Mouse (Mus musculus): Measurements from ENCODE around the gene Ttll7.

Gene Ttll7

DNA sequence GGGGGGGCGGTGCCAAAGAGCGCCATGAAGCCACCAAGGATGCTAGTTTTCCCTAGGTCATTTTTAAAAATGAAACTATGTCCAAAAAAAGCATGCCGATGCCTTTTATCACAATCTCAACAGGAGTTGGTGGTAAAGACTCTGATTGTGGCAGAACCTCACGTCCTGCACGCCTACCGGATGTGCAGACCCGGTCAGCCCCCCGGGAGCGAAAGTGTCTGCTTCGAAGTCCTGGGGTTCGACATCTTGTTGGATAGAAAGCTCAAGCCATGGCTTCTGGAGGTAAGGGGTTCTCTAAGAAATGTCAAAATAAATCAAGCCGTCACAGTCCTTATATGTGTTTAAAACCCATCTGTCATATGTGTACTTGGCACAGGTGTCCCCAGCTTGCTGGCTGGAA is 60.9 kb downstream of the Ttll7 start:
- DNase-seq (ENCODE audit: low read depth, low spot score), result no peak

DNA sequence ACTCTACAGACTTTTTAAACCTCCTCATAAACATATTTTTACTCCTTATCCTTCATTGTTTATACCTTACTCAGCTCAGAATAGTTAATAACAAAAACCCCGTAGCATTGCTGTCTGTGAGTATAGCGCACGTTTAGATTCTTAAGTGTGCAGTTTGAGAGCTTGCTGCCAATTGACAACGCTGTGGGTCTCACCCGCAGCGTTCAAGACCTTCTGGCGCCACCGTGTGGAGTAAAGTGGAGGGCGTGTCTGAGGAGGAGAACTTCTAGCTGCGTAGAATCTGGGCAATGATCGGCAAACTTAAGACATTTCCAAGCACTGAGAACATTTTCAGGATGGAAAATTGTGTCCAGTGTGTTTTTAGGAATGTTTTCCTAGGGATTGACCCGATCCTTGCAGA is 62.6 kb downstream of the Ttll7 start:
- DNase-seq (ENCODE audit: low read depth, low spot score), result peak; percentile 64

DNA sequence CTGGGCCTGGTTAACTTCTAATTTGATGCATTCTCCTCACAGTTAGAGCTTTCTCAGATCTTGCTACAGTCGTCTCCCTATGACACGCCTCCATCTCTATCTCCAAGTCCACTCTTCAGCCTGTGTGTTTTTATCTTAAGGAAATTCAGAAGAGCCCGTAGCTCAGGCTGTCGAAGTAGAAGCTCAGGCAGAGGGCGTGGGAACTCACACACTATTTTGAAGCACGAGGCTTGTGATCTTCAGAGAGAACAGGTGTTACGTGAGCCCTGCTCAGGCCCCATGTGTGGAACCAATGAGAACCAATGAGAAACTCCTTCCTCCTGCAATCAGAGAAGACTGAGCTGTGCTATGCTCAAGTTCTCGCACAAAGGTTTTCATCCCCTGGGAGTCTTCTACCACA is 65.7 kb downstream of the Ttll7 start:
- no peak for DNase-seq (ENCODE audit: low read depth, low spot score)

DNA sequence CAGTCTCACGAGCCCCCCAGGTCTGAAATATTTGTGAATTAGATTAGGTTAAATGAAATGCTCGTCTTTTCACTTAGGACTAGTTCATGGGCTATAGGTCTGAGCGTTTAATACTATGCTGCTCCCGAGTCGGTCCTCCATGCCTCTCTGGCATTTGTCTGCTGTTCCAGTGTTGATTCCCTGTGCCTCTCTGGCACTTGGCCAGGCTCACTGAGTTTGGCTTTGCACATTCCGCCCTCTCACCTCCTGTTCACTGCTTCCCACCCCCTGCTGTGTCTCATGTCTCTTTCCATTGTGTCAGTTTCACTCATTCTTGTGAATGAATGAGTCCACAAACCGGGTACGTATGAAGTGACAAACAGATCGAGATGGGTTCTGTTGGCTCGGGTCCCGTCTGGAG is 66.2 kb downstream of the Ttll7 start:
- DNase-seq (ENCODE audit: low read depth, low spot score), result no peak

DNA sequence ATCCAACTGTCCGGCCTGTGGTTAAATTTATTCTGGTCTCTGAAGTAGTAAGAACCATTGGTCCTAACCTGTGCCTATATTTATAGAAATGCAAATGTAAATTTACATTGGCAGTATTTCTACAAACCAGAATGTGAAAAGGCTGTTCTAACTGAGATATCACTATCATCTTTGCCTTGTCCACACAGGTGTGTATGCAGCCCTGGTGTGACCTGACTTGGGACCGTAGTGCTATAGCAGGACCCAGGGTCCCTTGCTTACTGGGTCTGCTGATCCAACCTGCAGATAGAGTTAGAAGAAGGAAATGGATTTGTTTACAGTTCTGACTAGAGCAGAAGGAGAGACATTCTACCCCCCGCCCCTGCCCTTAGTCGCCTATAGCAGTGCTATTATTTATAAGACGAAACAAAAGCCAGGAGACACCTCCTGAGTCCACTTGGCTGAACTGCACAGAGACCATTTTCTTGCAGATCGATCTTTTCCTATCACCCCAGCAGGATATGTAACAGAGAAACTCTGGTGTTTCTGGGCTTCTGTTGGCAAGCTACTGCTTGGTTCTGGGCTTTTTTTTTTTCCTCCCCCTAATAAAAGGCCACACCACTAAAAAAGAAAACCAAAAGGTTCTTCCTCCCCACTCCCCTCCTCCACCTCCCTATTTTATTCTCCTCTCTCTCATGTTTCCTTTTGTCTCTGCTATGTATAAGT is 75.3 kb downstream of the Ttll7 start:
- DNase-seq (ENCODE audit: low read depth, low spot score), result no peak

DNA sequence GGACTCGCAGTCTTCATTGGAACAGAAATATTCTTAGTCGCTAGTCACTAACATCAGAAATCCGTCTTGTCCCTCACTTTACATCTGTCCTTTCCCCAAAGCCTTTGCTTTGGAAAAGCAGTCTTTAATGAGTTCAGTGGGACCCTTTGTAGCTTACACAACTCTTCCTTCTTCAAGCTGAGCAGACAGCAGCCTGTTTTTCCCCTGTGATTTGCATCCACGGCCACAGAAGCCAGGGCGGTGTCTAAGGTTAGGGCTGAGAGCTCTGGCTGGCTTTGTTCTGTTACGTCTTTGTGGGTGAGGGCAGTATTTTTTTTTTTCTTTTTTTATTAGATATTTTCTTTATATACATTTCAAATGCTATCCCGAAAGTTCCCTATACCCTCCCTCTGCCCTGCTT is 76.0 kb downstream of the Ttll7 start:
- DNase-seq (ENCODE audit: low read depth, low spot score), result no peak

DNA sequence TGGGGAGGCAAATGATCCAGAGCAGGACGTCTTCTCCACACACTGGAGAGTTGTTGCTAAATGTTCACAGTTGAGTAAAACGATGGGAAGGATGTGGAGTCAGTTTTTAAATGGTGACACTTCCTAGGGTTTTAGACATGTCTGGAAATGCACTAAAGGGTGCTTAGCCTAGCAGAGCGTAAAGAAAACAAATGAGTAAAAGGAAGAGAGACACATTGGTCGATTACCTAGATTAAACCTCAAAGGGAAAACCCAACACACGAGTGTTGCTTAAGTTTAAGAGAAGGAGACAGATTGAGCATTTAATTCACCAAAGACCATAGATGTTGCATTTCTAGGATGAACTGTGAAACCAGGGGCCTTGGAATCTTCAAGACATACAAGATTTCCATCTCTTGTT is 76.8 kb downstream of the Ttll7 start:
- no peak for DNase-seq (ENCODE audit: low read depth, low spot score)

DNA sequence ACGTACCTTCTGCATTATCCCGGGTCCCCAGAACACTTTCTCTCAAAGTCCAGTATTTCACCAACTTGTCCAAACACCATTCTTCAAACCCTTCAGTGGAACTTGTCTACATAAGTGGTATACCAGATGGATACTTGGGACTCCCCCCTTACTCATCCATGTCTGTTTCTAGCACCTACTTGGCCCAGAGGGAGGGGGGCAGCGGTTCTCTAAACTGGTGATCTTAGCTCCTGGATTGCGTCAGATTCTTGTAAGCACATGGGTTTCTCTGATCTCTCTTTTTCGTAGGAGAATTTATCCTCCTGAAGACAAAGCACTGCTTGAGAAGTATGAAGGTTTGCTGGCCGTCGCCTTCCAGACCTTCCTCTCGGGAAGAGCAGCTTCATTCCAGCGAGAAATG is 79.0 kb downstream of the Ttll7 start:
- DNase-seq (ENCODE audit: low read depth, low spot score), result no peak

DNA sequence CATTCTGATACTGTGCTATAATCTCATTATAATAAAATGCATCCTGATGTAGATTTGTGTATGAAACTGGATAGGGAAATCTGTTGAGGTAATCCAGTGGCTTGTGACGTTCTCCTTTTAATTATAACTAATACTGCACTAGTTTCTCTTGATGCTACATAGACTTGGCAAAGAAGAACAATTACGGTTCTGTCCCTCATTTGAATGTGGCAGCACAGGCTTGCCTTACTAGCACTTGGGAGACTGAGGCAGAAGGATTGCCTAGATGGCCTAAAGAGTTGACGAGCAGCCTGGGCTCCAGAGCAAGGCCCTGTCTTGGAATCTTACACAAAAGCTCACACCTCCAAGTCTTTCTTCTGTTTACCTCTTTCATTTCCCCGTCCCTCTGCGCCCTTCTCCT is 80.3 kb downstream of the Ttll7 start:
- DNase-seq (ENCODE audit: low read depth, low spot score), result no peak

DNA sequence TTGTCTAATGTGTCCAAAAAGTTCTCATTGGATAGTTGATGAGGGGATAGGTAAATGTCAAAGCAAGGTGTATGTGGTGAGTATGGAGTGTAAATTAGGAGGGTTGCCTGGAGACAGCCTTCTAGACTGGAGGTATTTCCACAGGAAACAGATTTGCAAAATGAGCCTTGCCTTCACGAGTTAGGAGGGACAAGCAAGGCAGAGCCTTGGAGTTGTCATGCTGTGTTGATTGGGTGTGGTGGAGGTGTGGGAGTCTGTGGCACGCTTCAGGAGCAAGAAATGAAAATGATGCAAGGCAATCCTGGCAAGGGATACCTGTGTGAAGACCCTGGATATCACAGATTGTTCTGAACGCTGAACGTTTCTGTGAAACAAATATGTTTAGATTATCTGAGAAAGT is 84.7 kb downstream of the Ttll7 start:
- no peak for DNase-seq (ENCODE audit: low read depth, low spot score)

DNA sequence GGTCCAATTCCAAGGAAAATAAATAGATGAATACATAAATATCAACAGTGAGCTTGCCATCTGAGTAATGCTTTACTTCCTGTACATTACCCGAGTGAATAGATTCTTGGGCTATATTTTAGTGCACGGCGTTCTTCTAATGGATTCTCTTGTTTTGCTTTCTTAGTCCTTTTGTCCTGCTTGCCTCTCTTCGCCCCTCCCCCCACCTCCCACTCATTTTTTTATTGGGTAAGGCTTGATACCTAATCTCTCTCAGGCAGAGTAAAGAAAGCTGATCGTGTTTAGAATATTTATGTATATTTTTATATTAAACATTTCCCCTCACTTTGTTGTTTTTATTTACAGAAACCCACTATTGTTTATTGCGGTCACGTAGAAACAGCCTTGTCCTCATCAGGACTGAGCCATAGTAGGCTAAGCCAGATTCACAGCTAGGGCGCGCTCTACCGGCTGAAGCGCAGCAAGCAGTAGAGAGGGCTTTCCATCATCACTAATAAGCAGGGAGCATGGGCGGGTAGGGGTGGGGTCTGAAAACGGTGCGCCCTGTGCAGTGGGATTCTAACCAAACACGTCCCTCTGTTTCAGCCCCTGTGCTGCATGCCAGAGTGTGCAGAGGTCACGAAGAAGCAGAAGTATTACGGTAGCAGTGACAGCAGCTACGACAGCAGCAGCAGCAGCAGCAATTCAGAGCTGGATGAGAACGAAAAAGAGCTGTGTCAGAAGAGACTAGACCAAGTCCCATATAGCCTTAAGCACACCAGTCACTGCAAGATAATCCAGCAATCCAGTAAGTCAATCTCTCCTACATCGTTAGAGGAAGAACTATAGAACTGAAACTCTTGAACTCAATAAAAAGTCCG is 87.5 kb downstream of the Ttll7 start:
- no peak for DNase-seq (ENCODE audit: low read depth, low spot score)

DNA sequence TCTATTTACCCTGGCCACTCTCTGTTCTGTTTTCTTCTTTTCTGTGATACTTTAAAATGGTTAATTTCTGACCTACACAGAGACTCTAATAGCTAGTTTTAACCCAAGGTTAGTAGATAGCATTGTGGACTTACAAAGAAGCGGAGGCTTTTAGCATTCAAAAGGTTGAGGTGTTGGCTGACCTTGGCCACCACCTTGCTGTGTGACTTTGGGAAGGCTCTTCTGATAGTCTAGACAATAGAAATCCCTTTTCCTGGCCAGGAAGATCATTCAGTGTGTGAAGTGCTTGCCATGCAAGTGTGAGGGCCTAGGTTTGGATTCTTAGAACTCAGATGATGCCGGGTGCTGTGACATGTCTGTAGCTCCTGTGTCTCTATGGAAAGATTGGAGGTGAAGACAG is 90.9 kb downstream of the Ttll7 start:
- no peak for DNase-seq (ENCODE audit: low read depth, low spot score)

DNA sequence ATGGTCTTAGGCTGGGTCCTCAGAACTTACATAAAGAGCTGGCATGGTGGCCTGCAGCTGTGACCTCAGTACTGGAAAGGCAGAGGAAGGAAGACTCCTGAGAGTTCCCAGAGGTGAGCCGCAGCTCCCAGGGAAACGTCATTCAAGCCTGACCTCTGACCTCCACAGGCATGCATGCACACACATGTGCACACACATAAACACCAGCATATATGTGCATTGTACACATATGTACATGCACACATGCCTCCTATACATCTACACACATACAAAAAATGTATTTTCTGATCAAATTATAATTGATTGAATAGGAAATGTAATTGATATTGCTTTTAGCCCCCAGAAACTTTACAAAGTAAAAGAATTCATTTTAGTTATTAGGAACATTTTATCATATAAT is 93.2 kb downstream of the Ttll7 start:
- DNase-seq (ENCODE audit: low read depth, low spot score), result no peak

DNA sequence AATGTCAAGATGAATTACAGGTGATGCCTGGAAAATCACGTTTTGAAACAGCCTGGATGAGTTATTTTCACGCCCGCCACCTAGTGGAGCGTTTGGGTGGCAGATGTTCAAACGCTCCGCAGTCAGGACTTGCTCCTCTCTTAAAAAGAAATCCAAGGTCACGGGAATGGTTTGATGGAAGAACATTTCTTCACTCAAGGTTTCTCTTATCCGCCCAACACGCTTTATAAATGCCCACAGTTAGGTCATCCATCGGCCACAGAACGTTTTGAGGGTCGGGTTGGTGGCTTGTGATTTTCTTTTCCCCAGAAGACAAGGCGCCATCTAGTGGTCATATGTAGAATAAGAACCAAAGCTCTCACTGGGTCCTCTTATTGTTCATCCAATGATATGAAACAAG is 93.7 kb downstream of the Ttll7 start:
- peak; percentile 34 for DNase-seq (ENCODE audit: low read depth, low spot score)

DNA sequence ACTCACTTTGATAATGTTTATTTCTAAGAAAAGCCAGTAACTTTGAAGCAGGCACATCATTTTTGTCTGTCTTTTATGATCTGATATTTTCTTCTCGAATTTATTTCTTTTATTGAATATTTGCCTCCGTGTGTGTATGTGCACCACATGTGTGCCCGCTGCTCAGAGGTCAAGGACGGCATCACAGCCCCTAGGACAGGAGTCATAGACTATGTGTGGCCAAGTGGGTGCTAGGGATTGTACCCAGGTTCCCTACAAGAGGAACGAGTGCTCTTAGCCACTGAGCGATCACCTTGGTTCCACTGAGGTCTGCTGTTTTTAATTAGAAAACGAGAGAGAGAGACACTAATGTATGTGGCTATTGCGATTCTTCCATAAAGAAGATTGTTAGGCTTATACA is 94.5 kb downstream of the Ttll7 start:
- DNase-seq (ENCODE audit: low read depth, low spot score), result no peak

DNA sequence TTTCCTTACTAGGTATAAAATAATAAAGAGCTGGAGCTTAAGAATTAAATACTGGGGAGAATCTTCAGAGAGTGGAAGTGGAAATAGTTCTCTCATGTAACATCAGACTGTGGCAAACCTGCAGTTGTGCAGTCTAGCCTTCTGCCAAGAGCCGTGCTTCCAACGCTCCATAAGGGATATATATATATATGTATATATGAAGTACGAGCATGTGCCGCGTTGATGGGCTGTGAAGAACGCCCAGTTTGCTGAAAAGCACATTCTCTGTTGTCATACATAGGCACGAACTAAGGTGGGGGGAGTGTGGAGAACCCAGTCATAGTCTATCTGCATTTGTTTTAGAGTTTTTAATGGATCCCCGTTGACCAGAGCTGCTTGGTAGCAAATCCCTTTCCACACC is 104.6 kb downstream of the Ttll7 start:
- no peak for DNase-seq (ENCODE audit: low read depth, low spot score)

DNA sequence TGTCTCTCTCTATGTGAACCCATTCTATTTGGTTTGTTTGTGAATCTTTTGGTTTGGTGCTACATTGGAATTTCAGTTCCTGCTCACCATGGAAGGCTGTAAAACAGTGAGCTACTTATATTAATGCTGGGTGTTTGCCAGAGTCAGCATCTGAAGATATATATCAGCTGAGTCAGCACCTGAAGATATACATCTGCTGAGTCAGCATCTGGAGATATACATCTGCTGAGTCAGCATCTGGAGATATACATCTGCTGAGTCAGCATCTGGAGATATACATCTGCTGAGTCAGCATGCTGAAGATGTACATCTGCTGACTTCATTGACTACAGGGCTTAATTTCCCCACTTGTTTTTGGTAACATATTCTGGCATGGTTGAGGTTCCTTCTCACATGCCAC is 110.7 kb downstream of the Ttll7 start:
- no peak for DNase-seq (ENCODE audit: low read depth, low spot score)

DNA sequence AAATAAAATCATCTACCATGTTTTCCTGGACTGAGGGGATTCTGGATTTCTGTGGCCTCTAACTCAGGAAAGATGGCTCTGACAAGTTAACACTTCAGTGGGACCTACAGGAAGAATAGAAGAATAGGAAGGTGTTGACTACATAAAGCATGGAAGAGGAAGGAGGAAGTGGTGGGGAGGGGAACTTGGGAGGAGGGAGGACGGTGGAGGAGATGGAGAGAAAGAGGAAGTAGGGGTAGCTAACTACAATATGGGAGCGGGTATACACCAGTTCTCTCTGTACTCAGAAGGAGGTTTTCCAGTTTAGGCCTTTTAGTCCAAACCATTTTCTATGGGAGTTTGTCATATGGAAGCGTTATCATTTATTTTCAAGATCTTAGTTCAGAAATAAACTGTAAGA is 112.2 kb downstream of the Ttll7 start:
- DNase-seq (ENCODE audit: low read depth, low spot score), result no peak

DNA sequence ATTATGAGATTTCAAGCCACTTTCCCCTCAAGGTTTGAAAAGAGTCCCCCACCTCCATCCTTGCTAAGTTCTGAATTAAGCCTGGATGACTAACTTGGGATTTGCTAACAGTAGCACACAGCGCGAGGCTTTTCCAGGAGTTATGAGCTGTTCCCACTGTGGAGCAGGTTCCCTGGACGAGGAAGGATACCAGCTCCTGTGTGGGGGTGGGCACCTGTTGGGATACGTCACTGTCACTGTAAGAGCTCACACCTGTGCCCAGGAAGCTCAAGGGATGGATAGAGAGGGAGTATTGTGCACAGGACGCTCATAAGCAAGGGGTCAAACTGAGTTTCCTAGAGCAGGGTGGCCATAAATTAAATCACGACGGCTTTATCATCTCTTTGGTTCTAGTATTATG is 115.1 kb downstream of the Ttll7 start:
- no peak for DNase-seq (ENCODE audit: low read depth, low spot score)

DNA sequence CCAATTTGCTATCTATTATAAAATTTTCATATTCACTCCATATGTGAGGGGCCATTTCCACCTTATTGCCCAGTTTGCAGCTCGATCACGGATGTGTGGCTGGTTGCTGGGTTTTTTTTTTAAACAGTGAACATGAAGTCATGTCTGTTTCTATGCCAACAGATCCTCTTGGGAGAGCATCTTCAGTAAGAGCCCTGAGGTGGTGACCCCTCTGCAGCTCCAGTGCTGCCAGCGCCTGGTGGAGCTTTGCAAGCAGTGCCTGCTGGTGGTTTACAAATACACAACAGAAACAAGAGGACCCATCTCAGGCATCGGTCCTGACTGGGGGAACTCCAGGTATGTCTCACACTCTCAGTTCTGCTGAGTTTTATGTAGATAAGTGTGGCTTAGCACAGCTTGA is 115.7 kb downstream of the Ttll7 start:
- no peak for DNase-seq (ENCODE audit: low read depth, low spot score)

DNA sequence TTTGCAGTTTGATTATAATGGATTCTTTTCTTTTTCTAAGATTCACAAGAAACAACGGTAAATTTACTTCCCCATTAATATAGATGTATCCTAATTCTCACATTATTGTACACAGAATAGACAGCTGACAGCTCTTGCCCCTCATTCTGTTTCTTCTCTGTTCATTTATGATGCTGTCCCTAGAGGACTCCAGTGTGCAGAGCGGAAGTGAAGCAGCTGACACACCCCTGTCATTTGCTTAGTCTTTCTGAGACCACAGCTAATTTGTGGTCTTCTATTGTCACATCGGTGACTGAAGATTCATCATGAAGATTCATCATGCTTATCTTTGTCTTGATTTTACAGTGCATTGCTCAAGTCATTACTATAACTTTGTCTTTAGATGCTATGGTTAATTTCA is 126.1 kb downstream of the Ttll7 start:
- DNase-seq (ENCODE audit: low read depth, low spot score), result no peak

DNA sequence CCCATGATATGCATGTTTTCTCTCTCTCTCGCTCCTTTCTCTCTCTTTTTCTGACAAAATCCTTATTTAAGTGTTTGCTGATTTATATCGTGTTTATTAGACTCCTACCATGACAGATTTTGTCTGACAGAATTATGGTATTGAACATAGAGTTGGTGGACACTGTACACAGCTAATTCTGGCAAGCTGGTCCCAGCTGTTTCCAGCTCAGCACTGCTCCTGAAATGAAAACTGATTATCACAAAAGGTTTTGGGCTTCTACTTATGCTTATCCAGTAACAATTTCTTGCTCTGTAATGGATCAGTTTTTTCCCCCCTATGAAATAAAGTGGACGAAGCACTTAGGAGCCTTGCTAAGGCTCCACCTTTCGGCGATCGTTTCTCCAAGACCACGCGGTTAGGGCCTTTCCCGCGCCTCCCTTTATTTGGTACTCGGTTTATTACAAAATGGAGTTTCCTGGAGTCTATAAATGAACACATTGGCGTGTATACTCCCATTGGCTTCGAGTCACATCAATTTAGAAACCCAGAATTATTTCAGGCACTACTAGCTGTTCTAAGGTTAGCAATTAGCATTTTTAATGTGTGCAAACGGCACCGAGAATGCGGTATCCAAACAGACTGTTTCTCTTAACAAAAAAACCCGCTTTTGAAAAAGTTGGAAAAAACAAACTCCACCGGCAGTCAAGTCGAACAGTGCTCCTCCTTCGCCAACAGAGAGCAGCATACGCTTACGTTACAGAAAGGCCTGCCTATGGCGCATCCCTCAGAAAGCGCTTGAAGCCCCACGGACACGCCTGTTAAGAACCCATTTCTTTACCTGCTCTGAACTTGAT is 141.9 kb downstream of the Ttll7 start:
- peak; percentile 26 for DNase-seq (ENCODE audit: low read depth, low spot score)

Measured in skeletal muscle tissue, adult 2 months (tissue).